Mouse (Mus musculus) urinary bladder, postnatal 25 days (tissue): ENCODE measurements at regions not wholly inside any gene's neighbourhood (a gene's known extent, or its start where the extent isn't known, plus 50 kb on each side); places are given as distances from the start of the nearest gene placed in this dataset.

ENCODE experiments used
- DNase-seq: peaks from one replicate; pipeline ENCODE4 v3.0.0; 2022; ENCODE audit warnings: low spot score

GRCm38 (mm10) chr8:82702044-82702443, 71.9 kb downstream of the Zfp330 start:
- DNase-seq, result no peak

GRCm38 (mm10) chr8:82700471-82700870, 73.5 kb downstream of the Zfp330 start:
- no peak for DNase-seq

GRCm38 (mm10) chr8:82699221-82699620, 74.7 kb downstream of the Zfp330 start:
- DNase-seq, result no peak

DNA sequence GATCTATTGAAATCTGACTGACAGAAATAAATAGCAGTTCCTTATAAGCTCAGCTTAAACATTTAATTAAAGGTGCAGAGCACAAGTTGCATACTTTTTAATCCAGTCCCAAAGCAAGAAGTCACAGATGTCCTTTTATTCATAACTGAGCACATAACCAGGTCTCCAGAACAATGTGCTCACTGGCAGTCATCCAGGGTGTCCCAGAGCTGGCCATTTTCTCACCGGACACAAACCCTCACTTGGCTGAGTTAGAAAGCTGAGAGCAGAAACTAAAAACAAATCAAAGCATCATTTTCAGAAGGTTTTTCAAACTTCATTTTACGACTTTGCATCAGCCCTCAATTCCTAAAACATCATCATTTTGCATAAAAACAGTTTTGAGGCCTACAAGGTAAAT, 75.9 kb downstream of the Zfp330 start:
- DNase-seq, result no peak

DNA sequence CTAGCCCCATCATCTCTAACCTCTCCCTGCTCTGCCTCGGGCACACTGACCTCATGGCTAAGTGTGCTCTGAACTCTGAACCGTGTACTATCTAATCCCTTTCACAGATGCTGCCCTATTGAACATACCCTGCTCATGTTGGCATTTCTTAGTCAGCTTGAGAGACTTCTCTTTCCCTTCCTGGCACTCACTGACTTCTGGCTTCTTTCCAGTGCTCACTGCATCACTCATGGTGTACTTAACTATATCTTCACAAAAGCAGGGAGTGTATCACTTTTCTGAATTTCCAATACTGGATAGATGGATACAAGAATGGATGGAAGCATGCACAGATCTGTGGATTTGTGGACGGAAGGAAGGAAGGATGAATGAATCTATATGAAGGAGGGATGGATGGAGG, 80.9 kb downstream of the Zfp330 start:
- no peak for DNase-seq

DNA sequence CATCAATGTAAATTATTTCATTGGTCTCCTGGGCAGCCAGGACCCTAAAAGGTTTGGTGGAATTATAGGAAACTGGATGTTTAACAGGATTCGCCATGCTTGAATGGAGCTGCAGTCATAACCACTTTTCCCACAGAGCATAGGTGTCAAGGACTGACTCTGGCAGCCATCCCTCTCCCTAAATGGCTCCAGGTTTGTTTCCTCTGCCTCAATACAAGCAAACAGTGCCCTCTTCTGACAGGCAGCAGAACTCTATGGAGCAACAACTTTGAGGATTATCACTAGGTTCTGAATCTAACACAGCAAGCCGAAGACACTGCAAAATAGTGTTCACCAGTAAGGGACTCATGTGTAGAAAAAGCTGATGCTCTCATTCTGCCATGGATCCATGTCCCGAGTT, 84.6 kb downstream of the Zfp330 start:
- DNase-seq, result peak; percentile 10

GRCm38 (mm10) chr8:82685966-82686365, 88.0 kb downstream of the Zfp330 start:
- DNase-seq, result no peak

- no peak for DNase-seq
Measured at GRCm38 (mm10) chr8:82678793-82679192, 95.2 kb downstream of the Zfp330 start.

DNA sequence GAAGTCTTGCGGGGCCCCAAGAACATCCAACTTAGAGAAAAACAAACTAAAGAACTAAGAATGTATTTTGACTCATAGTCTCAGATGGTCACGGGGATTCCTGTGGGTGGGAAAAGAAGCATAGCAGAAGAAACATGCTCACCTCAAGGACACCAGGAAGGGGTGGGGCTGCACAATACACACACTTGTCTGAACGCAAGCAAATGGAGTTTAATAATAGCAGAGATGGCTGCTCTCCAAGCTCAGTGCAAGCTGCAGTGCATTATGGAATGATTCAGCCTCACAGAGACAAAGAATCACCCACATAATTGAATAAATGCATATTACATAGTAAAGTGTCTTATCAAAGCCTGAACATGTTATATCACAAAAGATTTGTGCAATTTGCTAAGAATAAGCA, 96.2 kb downstream of the Zfp330 start:
- no peak for DNase-seq

- DNase-seq, result no peak
Measured at GRCm38 (mm10) chr8:82669241-82669640, 104.7 kb downstream of the Zfp330 start.

- no peak for DNase-seq
Measured at GRCm38 (mm10) chr8:82665131-82665530, 108.8 kb downstream of the Zfp330 start.

GRCm38 (mm10) chr8:82640502-82640901, 133.5 kb downstream of the Zfp330 start:
- DNase-seq, result no peak

GRCm38 (mm10) chr8:82630486-82630885, 143.5 kb downstream of the Zfp330 start:
- DNase-seq, result no peak

DNA sequence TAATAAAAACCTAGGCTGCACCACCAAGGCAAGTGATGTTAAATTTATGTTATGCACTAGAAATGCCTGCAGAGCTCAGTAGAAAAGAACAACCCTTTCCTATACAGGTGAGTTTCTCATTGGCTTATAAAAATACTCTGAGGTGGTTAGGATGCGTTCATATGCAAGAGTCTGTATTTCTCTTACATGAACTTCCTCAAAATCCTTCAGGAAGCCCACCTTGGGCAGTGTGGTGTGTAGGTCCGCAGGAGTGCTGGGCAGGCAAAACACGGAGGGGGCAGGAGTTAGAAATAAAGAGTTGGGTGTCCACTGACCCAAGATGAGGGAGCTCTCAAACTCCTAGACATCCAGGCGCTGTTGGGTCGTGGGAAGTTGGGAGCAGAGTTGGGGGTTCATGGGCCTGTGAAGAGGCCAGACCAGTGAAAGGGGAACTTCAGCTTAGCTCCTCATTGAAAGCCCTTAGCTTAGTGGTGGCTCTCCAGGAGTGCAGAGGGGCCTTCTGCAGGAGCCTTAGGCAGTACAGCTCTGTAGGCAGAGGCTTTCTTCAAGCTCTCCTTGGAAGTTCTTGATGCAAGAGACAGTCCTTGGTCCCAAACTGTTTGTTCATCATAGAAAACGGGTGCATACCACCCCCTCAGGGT, 150.0 kb downstream of the Zfp330 start:
- DNase-seq, result no peak

GRCm38 (mm10) chr8:82618668-82619067, 155.3 kb downstream of the Zfp330 start:
- DNase-seq, result no peak

- DNase-seq, result peak; percentile 11
Measured at GRCm38 (mm10) chr8:82601556-82601955, 172.4 kb downstream of the Zfp330 start.

- DNase-seq, result no peak
Measured at GRCm38 (mm10) chr8:82573434-82573833, 170.4 kb upstream of the Il15 start.

GRCm38 (mm10) chr8:82538121-82538520, 135.1 kb upstream of the Il15 start:
- no peak for DNase-seq

DNA sequence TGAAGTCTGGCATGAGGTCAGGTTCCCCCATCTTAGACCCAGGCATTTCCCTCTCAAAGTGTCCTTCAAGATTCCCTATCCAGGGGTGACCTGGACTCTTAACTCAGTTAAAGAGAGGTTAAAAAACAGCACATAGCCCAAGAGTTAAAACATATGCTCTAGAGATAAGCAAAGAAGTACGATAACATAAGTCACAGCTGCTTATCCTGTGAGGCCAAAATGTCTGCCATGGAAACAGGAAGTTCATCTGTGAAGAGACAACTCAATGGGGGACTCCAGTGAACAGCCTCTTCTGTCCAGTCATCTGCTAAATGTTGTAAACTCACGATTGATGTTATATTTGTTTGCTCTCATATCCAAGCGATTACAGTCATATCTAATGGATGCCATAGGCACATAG, 126.1 kb upstream of the Il15 start:
- DNase-seq, result no peak

DNA sequence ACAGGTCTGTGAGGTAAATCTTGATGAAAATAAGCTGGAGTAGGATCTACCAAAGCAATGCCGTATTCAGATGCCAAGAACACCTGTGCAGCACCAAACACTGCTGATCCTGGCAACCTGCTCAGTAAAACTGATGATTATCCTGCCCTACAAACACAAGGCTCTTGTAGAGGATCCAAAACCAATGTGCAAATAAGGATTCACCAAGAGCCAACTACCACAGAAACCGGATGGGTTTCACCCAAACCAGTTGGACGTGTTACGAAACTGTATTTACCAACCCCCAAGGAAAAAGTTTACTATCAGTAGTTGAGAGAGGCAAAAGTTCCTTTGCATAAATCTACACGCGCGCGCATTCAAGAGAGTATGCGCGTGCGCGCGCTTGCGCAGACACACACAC, 120.8 kb upstream of the Il15 start:
- peak; percentile 33 for DNase-seq

DNA sequence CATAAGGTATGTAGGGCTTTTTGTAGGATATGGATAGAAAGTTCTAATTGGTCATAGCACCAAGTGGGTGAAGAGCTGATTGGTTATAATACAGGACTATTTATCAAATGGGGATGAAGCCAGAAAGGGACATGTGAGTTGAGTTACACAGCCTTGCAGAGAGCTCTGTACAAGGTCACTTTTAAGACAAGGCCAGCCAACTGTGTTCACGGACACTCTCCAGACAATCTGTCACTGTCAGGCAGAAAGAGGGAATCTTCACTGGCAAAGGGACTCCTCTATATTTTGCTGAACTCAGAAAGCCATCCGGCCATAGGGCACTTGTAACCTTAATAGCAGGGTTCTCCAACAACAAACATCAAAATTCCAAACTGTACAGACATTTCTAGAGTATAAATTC, 95.5 kb upstream of the Il15 start:
- no peak for DNase-seq

GRCm38 (mm10) chr8:82477856-82478255, 74.8 kb upstream of the Il15 start:
- no peak for DNase-seq

DNA sequence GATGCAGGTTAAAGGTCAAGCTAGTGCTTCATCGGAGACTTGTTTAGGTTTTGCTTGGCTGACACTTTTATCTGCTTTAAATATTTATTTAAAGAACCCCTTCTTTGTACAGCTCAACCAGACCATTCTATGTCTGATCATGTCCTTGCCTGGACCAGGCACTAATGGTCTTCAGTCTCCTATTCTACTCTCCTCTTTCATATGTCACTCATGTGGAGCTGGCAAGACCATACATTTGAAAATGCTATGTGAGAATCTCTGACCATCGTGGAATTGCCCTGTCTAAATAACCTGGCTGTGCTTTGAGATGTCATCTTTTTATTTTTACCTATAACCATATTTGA, 74.4 kb upstream of the Il15 start:
- DNase-seq, result no peak

DNA sequence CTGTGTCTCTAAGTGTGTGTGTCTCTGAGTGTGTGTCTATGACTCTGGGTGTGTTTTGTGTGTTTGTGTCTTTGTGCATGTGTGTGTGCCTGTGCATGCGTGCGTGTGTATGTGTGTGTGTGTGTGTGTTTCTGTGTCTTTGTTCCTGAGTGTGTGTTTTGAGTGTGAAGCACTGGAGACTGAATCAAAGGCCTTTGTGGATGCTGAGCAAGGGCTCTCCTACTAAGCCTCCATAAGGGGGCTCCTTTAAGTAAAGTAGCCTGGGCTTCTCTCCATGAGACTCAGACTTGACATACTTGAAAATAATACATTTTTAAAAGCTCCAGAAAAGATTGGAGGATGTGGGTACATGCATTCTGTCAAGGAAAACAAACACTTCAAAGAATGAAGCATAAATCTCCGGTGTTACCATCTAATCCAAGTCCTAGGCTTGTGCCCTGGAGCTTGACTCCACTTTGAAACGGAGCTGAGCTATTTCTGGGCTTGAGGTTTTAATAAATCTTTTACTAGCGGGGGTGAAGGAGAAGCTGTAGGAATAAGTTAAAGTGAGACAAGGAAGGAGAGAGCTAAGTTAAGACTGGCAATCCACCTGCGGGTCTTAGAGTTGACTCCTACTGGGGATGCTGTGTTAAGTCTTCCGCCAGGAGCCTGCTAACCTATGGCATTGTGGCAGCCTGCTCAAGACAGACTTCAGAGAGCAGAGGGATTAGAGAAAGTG, 73.8 kb upstream of the Il15 start:
- no peak for DNase-seq
